Mouse (Mus musculus) kidney, adult 2 months (tissue): Measurements from ENCODE around the gene Slc25a45.

Experiments
- CTCF ChIP-seq: fragments of 200-500 bp; conservative IDR thresholded peaks from 2 replicates; pipeline ENCODE4 v1.5.1; 2011; ENCODE audit warnings: low read depth, mild to moderate bottlenecking, control low read depth, low read length, moderate library complexity, mixed read lengths; ENCODE audit not compliant: insufficient read depth, insufficient read length
- POLR2A ChIP-seq: fragments of 200-500 bp; IDR thresholded peaks from one replicate; pipeline ENCODE4 v1.6.1; 2011; ENCODE audit warnings: low read depth, low read length, control low read depth

DNA sequence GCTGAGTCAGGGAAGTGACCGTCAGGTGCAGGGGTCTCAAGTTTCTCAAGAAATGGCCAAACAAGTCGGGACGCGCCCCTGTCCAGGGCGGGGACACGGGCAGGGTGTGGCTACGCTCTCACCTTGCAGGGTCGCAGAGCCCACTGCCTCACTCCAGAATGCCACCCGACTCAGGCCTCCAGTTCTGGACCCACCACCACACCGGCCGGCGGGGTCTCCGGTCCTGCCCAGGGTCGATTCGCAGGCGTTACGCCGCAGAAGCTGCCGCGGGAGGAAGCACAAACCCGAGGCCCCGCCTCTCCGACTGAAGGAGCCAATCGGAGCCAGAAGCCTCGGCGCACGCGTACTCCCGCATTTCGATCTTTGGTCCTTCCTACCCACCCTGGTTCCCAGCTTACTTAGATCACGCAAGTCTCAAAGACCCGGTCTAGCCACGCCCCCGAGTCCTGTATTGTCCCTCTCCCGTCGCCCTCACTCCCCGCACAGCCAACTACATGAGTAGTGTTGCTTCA, 2.6 kb upstream of the Slc25a45 start, which contains the start of gene Frmd8:
- no peak for TF ChIP-seq CTCF
- TF ChIP-seq POLR2A: peak; percentile 55
